Mouse (Mus musculus) A20 (cell line): ENCODE results near the gene Kif3a.

Experiments
- DNase-seq: peaks from one replicate; pipeline ENCODE4 v3.0.0-alpha.2; 2011; ENCODE audit warnings: low read depth, low spot score

Gene Kif3a

DNA sequence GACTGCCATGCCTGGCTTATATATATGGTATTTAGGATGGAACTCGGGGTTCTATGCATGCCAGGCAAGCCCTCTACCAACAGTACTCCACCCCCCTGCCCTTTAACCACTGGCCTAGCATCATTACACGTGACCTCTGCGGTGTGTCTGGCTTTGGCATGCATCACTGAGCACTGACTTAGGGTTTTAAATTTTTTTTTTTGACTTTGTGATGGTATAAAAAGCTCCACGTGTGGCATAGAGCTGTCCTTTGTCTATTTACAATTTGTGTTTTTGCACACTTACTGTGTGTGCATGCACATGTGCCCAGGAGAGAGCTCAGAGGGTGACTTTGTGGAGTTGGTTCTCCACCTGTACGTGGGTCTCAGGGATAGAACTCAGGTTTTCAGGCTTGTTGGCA is 76.8 kb downstream of the Kif3a start:
- peak; percentile 50 for DNase-seq

DNA sequence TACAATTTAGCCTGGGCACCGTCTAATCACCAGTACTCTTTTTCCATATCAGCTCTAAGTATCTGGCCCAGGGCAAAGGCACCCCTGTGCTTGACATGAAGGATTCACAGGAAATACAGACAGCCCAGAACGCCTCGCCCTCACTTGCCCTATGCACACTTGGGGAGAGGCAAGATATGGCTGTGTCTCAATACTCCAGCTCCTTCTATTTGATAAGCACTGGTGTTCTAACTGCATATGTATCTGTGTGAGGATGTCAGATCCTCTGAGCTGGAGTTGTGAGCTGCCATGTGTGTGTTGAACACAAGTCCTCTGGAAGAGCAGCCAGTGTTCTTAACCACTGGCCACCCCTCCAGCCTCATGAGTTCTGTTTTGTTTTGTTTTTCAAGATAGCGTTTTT is 84.3 kb downstream of the Kif3a start:
- DNase-seq: no peak
